Mouse (Mus musculus) gastrocnemius, postnatal 4 days (tissue): ENCODE results near the gene Esyt1. TPM values are rescaled to one million over a fixed set of nuclear protein-coding genes. Genes with fewer than 3 reads are reported as not detected.

Experiments used
- DNase-seq, 2 experiments: peaks; one replicate each; pipeline ENCODE4 v3.0.0; 2021 to 2022; ENCODE audit warnings: low spot score in 2 of 2, mixed read lengths in 2 of 2
- microRNA-seq: library from miRNA; unstranded; fragments of <30 nt; microRNA quantifications from one replicate; pipeline ENCODE4 v1.2.0, GENCODE M21; 2021
- total RNA-seq, 2 experiments: library from RNA; stranded (reverse); gene quantifications; 2 replicates each; pipeline ENCODE4 v1.2.3; 2021

Gene Esyt1
- total RNA-seq, 2 experiments from 2014 or later = 49.6 to 50.5 TPM

DNA sequence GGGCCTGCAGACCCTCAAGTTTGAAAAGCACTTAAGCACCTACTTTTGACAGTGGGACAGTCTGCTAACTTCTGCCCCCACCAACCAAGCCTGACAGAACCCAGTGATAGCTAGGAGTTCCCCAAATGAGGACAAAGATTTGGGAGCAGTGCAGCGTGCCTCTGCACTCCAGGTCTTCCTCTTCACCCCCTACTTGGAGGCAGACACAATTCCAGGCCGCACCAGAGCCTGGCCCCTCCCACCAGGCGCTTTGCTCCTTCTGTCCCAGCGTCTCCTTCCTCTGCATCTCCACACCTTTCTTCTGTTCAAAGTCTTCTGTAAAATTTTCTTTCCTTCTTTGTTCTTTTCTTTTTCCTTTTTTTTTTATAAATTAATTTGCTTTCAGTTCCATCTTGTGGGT lies 35.9 kb downstream of the Esyt1 start:
- no peak for DNase-seq

DNA sequence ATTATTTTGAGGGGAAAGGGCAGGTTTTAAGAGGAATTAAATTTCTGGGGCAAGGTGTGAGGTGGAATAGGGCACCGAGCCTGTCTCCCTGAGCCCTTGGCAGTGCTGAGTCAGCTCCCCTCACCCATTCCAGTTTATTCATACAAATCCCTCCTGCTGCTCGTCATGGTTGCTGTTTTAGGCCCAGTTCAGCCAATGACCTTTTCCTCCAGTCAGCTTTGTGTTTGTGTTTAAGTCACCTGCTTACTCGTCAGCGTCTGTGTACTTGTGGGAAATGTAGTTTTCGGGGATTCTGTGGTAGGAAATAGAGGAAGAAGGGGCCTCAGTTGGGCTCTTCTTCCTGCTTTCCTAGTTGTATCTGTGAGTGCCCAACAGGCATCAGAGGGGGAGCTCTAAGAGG lies 36.3 kb downstream of the Esyt1 start:
- DNase-seq = no peak

DNA sequence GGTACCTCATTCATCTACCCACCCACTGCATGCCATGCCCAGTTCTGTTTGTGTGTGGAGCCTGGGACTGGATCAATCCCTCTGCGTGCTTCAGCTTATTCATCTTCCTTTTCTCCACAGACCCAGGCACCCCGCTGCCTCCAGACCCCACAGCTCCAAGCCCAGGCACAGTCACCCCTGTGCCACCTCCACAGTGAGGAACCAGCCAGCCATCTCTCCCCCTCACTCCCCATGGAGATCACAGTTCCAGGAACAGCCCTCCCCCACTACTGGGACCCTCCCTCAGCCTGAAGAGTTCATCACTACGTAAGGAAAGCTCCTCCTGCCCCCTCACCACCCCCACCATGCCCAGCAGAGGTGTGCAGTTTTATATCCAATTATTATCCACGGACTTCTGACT lies 36.9 kb downstream of the Esyt1 start:
- DNase-seq = no peak

DNA sequence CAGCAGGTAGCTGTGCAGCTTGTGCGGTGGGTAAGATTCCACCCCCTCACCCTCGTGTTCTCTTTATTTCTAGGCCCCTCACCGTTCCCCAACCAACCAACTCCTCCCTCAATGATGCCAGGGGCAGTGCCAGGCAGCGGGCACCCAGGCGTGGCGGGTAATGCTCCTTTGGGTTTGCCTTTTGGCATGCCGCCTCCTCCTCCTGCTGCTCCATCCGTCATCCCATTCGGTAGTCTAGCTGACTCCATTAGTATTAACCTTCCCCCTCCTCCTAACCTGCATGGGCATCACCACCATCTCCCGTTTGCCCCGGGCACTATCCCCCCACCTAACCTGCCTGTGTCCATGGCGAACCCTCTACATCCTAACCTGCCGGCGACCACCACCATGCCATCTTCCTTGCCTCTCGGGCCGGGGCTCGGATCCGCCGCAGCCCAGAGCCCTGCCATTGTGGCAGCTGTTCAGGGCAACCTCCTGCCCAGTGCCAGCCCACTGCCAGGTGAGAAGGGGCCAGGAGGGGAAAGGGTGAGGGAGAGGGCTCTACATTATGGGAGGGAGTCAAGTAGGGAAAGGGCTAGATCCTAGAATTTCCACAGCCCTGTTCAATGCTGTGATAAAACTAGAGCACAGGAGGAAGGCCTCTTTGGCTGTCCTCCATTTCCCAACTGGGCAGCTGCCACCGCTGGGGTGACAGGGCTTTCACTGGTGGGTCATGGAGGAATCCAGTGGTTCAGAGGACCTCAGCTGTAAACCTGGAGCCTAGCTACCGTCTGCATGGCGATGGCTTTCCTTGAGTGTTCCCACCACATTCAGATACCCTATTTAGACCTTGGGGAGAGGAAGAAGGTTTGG lies 37.6 kb downstream of the Esyt1 start:
- DNase-seq = no peak

DNA sequence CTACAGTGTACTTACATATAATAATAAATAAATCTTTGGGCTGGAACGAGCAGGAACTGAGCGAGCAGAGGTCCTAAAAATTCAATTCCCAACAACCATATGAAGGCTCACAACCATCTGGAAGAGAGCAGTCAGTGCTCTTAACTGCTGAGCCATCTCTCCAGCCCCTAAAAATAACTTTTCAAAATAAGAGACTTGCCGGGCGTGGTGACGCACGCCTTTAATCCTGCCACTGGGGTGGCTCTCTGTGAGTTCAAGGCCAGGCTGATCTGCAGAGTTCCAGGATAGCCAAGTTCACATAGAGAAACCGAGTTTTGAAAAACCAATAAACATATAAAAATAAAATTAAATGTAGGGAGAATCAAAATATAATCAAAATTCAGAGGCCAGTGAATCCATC lies 39.3 kb downstream of the Esyt1 start:
- no peak for DNase-seq

DNA sequence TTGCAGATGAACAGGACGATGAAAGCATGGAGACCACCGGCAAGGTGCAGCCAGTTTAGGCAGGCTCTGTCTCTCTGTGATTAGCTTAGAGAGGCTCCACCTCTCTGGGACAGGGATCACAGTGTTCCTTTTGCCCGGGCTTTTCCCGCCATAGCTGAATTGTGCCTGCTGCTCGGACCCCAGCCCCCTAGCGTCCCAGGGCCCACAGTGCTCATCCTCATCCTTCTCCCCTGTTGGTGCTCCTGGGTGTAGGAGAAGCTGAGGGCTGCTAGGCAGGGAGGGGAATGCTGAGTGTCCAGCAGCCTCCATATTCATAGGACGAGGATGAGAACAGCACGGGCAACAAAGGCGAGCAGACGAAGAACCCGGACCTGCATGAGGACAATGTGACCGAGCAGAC lies 51.3 kb downstream of the Esyt1 start:
- DNase-seq = no peak

DNA sequence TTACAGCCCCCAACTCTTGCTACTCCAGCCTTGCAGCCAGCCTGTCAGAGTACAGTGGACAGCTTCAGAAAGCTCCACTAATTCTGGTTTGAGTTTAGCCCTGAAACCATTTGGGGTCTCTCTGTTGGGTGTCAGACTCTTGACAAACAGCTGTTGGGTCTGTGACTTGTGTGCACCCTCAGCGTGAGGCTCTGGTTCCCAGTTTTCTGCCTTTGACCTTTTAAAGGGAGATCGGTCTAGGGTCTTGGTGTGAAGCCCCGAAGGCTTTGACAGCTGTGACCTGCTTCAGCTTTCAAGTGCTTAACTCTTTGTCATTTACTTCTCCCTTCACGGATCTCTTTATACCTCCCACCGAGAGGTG lies 65.4 kb downstream of the Esyt1 start:
- DNase-seq = no peak

Small RNAs within 50 kb of the gene (microRNA-seq; reads per million reads assigned to microRNA genes)
- not detected for gene Gm47275
- not detected for gene Mir6916

Other genes with a start within 250 kb of the Esyt1 start
- gene Il23a, start 227.1 kb downstream of the Esyt1 start, total RNA-seq = not detected
- 10 to 100 TPM; 17.2 to 19.5 TPM for gene Pan2, start 222.5 kb downstream of the Esyt1 start, total RNA-seq
- 100 to 1,000 TPM in 1 of 2 experiments, 10 to 100 TPM in 1; 94.1 to 100 TPM for gene Cnpy2, start 203.4 kb downstream of the Esyt1 start, total RNA-seq
- gene Cs, start 188.1 kb downstream of the Esyt1 start, total RNA-seq = 100 to 1,000 TPM; 403 to 430 TPM
- 100 to 1,000 TPM; 115 to 133 TPM for gene Coq10a, start 156.9 kb downstream of the Esyt1 start, total RNA-seq
- 10 to 100 TPM; 45.3 to 48.3 TPM for gene Ankrd52, start 148.8 kb downstream of the Esyt1 start, total RNA-seq
- under 1 TPM in 1 of 2 experiments, not detected in 1; 0.23 TPM for gene Slc39a5, start 124.6 kb downstream of the Esyt1 start, total RNA-seq
- gene Nabp2, start 114.4 kb downstream of the Esyt1 start, total RNA-seq = 10 to 100 TPM; 48.0 to 50.7 TPM
- gene Rnf41, start 114.2 kb downstream of the Esyt1 start, total RNA-seq = 10 to 100 TPM; 21.9 to 24.0 TPM
- gene Smarcc2, start 66.6 kb downstream of the Esyt1 start, total RNA-seq = 10 to 100 TPM; 90.8 to 91.2 TPM
- gene Myl6, start 31.7 kb downstream of the Esyt1 start, total RNA-seq = 100 to 1,000 TPM; 485 to 542 TPM
- 100 to 1,000 TPM; 119 to 139 TPM for gene Myl6b, start 27.2 kb downstream of the Esyt1 start, total RNA-seq
- gene Zc3h10, start 21.9 kb upstream of the Esyt1 start, total RNA-seq = 1 to 10 TPM; 6.7 to 9.9 TPM
- gene Rpl41, start 23.4 kb upstream of the Esyt1 start, total RNA-seq = 1,000 to 10,000 TPM; 2,741 to 3,076 TPM
- 10 to 100 TPM; 84.8 to 91.4 TPM for gene Pa2g4, start 40.1 kb upstream of the Esyt1 start, total RNA-seq
- 10 to 100 TPM; 18.0 to 19.0 TPM for gene Erbb3, start 63.8 kb upstream of the Esyt1 start, total RNA-seq
- gene Rps26, start 100.9 kb upstream of the Esyt1 start, total RNA-seq = 100 to 1,000 TPM; 757 to 856 TPM
- 1 to 10 TPM in 1 of 2 experiments, under 1 TPM in 1; 0.93 to 1.4 TPM for gene Ikzf4, start 120.1 kb upstream of the Esyt1 start, total RNA-seq
- gene Suox, start 148.2 kb upstream of the Esyt1 start, total RNA-seq = 10 to 100 TPM; 12.0 to 13.1 TPM
- gene Rab5b, start 170.4 kb upstream of the Esyt1 start, total RNA-seq = 10 to 100 TPM; 85.8 to 88.8 TPM
- gene Pmel, start 178.3 kb upstream of the Esyt1 start, total RNA-seq = 1 to 10 TPM; 4.0 to 5.2 TPM
- gene Cdk2, start 179.2 kb upstream of the Esyt1 start, total RNA-seq = 10 to 100 TPM; 38.7 to 42.8 TPM
- gene Dgka, start 219.0 kb upstream of the Esyt1 start, total RNA-seq = 1 to 10 TPM; 6.7 TPM
- gene Pym1, start 222.0 kb upstream of the Esyt1 start, total RNA-seq = 10 to 100 TPM; 18.3 to 22.1 TPM